Mouse (Mus musculus) testis, adult 2 months (tissue): ENCODE results near the gene Nat8f4.

Experiments used
- CTCF ChIP-seq: fragments of 200-500 bp; IDR thresholded peaks from 2 replicates; pipeline ENCODE4 v1.5.1; 2012; ENCODE audit warnings: low read depth, mild to moderate bottlenecking, inconsistent platforms, low read length, moderate library complexity; ENCODE audit not compliant: control insufficient read depth, insufficient read depth, insufficient replicate concordance
- POLR2A ChIP-seq: fragments of 200-500 bp; IDR thresholded peaks from 2 replicates; pipeline ENCODE4 v1.6.1; 2012; ENCODE audit warnings: low read depth, mild to moderate bottlenecking, inconsistent platforms, low read length, moderate library complexity; ENCODE audit not compliant: control insufficient read depth

- no peak for TF ChIP-seq POLR2A
- TF ChIP-seq CTCF = no peak
These were observed 55.4 kb downstream of the Nat8f4 start for GRCm38 (mm10) chr6:85849240-85849639.
